Mouse (Mus musculus) neural tube, embryonic 12.5 days (tissue): ENCODE measurements at regions not wholly inside any gene's neighbourhood (a gene's known extent, or its start where the extent isn't known, plus 50 kb on each side); places are given as distances from the start of the nearest gene placed in this dataset.

Experiments used
- ATAC-seq: fragments of 200-750 bp; cut with Nextera tagmentation; 2 replicates; pipeline ENCODE4 v1.8.0; 2017; ENCODE audit warnings: low read depth, mild to moderate bottlenecking, moderate TSS enrichment, moderate library complexity; ENCODE audit not compliant: low FRiP score
- H3K27ac ChIP-seq: fragments of 300-500 bp; sonication (generic); 2 replicates; pipeline ENCODE4 v1.5.1; 2016
- H3K27me3 ChIP-seq: fragments of 300-500 bp; sonication (generic); replicated peaks from 2 replicates; pipeline ENCODE4 v1.6.1; 2016; ENCODE audit warnings: mild to moderate bottlenecking
- H3K36me3 ChIP-seq: fragments of 300-500 bp; sonication (generic); 2 replicates; pipeline ENCODE4 v1.6.1; 2016; ENCODE audit warnings: mild to moderate bottlenecking
- H3K4me1 ChIP-seq: fragments of 300-500 bp; sonication (generic); 2 replicates; pipeline ENCODE4 v1.6.1; 2016
- H3K4me2 ChIP-seq: fragments of 300-500 bp; sonication (generic); replicated peaks from 2 replicates; pipeline ENCODE4 v1.6.1; 2016; ENCODE audit warnings: mild to moderate bottlenecking
- H3K4me3 ChIP-seq: fragments of 300-500 bp; sonication (generic); 2 replicates; pipeline ENCODE4 v1.5.1; 2016
- H3K9ac ChIP-seq: fragments of 300-500 bp; sonication (generic); 2 replicates; pipeline ENCODE4 v1.6.1; 2016; ENCODE audit warnings: mild to moderate bottlenecking
- H3K9me3 ChIP-seq: fragments of 300-500 bp; sonication (generic); 2 replicates; pipeline ENCODE4 v1.6.1; 2016; ENCODE audit warnings: mild to moderate bottlenecking
- WGBS: fragments of 180-500 bp; shearing (Covaris S2); methylation state at CpG from one replicate; pipeline ENCODE4 v1.1.7; 2016; 5-methylcytosine and 5-hydroxymethylcytosine counted together

DNA sequence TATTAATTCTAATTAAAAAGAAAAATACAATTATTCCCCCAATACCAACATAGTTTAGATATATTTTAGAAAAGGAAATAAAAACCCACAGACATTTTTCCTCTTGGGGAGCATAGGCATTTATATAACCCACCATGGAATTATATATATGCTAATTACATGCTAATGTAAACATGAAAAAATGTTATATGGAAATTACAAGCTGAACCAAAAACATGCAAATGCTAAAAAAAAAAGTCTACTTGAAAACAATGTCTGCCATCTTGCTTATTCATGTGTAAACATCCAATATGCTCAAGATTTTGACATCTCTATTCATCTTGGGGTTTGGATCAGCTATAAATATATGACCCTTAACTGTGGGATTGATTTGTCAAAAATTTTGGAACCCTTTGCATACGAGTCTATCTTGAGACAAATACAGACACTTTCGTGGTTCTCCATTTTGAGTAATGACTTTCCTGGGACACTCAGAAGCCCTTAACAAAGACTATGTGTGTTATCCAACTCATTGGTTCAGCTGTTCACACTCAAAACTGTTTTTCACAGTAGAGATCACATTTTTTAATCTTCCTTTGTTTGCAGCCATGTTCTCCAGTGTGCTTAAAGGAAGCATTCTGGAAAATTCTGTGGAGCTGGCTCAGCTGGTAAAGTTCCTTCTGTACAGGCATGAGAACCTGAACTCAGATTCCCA lies 208.0 kb downstream of the Gm11361 start:
- no peak for ATAC-seq
- Histone ChIP-seq H3K4me3 (no peak overlapping the region), H3K4me2 (no peak overlapping the region), H3K27me3 (no peaks in the 10 kb centered on the region), H3K36me3 (no peaks in the 10 kb centered on the region), H3K9ac (no peak overlapping the region), H3K4me1 (no peaks in the 10 kb centered on the region), H3K9me3 (no peaks in the 10 kb centered on the region), H3K27ac (no peak overlapping the region)
- 68% methylated on average over 2 of the region's 2 CpGs for WGBS

DNA sequence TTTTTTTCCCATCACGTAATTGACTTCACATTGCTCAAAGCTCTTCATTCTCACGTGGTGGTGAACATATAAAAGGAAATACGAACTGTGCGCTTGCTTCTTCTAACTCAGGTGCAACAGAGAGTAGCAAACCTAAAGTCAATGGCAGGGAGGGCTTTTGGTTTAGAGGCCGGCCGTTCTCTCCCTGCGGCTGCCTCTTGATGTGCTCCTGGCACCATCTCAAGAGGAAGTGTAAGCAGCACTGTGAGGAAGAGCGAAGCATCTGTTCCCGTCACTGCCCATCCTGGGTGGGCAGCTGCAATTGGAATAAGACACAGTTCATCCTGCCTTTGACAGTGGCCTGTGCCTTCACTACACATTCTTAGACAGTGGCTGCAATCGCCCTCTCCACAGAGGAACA lies 204.0 kb downstream of the Gm11361 start:
- no peaks in the 10 kb centered on the region for H3K4me1 ChIP-seq

DNA sequence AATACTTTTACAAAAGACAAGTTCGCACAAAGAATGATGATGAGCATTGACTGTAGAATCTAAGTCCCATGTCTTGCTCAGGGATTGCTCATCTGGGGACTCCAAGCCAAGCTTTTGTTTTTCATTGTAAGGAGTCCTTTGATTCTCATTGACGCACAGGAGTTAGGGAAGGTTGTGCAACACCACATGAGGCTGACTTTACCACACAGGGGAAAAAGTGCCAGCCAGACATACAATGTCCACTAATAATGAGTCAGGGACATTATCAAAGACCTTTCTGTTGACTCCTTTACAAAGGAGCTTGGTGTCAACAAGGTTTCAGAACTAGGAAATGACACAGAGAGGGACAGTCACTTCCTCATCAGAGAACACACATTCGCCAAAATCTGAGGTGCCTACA lies 200.1 kb downstream of the Gm11361 start:
- H3K4me3 ChIP-seq = no peak overlapping the region
- 82% methylated on average over 3 of the region's 3 CpGs for whole genome bisulfite sequencing
- no peak for ATAC-seq
- no peaks in the 10 kb centered on the region for H3K9me3 ChIP-seq
- H3K27ac ChIP-seq = no peak overlapping the region
- H3K36me3 ChIP-seq = no peaks in the 10 kb centered on the region
- no peak overlapping the region for H3K4me2 ChIP-seq
- H3K4me1 ChIP-seq = no peaks in the 10 kb centered on the region
- H3K27me3 ChIP-seq = no peaks in the 10 kb centered on the region
- H3K9ac ChIP-seq = no peak overlapping the region

More for the DNA sequence above, 204.0 kb downstream of the Gm11361 start:
- H3K9ac ChIP-seq = no peak overlapping the region
- H3K36me3 ChIP-seq = no peaks in the 10 kb centered on the region
- H3K9me3 ChIP-seq = no peaks in the 10 kb centered on the region
- H3K27ac ChIP-seq = no peak overlapping the region
- H3K4me3 ChIP-seq = no peak overlapping the region
- no peak overlapping the region for H3K4me2 ChIP-seq
- ATAC-seq = no peak
- no peaks in the 10 kb centered on the region for H3K27me3 ChIP-seq
- 91% methylated on average over 10 of the region's 10 CpGs for WGBS

DNA sequence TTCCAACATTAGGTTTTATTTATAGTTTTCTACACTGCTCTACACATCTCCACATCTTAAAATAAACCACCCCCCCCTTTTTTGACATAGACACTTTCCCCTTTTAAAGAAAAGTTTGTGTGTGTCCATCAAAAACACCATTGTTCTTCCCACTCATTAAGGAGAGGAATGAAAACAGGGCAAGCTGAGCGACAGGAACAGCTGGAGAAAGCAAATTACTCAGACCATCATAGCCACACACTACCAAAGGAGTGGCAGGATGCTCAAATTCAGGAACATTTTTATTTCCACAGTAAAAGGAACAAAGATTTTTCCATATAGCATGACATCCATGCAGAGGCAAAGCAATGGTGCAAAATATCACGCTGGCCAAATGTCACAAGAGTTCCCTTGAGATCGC lies 198.6 kb downstream of the Gm11361 start:
- no peak for ATAC-seq
- peaks cover 3% of the 10 kb centered on the region; the same call in 1 of the 2 replicates for H3K4me1 ChIP-seq
- H3K27me3 ChIP-seq = no peaks in the 10 kb centered on the region
- no peaks in the 10 kb centered on the region for H3K36me3 ChIP-seq
- no peak overlapping the region for H3K27ac ChIP-seq
- H3K4me2 ChIP-seq = no peak overlapping the region
- no peak overlapping the region for H3K9ac ChIP-seq
- H3K4me3 ChIP-seq = no peak overlapping the region
- H3K9me3 ChIP-seq = no peaks in the 10 kb centered on the region
- 90% methylated on average over 3 of the region's 3 CpGs for WGBS

DNA sequence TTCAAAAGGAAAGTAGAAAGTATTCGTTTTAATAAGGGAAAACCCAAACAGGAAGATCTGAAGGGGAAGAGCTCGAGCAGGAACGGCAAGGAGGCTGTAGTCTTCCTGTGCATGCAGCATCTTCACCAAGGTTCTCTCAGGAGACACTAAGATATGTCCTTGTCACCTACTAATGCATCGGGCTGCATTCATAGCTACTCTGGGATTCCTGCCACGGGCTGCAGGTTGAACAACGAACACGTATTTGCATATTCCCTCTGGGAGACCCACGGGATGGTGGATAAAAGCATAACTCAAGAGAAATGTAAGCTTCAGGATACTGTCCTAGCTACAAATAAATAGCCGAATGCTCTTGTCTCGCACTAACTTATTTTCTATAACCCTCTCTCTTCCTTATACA lies 197.7 kb downstream of the Gm11361 start:
- no peak overlapping the region for H3K27ac ChIP-seq
- H3K4me2 ChIP-seq = no peak overlapping the region
- ATAC-seq = no peak
- 75% methylated on average over 10 of the region's 10 CpGs for WGBS
- H3K36me3 ChIP-seq = no peaks in the 10 kb centered on the region
- H3K9me3 ChIP-seq = no peaks in the 10 kb centered on the region
- H3K4me3 ChIP-seq = no peak overlapping the region
- no peaks in the 10 kb centered on the region for H3K27me3 ChIP-seq
- no peak overlapping the region for H3K9ac ChIP-seq
- H3K4me1 ChIP-seq = peaks cover 5% of the 10 kb centered on the region; the same call in 1 of the 2 replicates

DNA sequence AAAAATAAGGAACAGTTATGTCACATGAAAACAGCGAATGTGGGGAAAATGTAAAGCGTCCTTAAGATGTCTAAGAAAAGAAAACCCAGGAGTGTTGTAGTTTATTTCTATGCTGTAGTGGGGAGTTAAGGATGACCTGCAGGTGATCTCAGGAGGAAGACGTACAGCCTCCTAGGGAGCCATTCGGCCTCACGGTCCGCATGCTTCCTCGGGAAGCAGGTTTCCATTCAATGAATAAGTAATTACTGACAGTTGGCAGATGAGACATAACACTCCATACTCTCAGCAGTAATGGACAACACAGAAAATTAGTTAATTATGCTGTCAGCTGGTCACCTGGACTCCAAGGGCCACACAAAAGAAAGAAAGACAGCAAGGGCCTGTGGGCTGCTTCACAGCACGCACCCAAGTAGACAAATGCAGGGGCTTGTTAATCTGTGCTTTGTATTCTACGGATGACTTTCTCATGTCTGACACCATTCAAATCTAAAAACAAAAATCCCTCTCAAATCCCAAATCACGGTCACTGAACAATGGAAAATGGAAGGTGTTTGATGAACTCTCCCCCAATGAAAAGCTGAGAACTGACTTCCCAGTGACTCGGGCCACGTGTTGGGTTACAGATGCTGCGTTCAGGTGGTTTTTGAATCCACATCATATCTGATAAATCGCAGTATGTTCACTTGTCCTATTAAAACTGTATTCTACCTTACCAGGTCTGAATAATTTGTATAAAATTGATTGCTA lies 193.5 kb downstream of the Gm11361 start:
- Histone ChIP-seq H3K36me3 (no peaks in the 10 kb centered on the region), H3K27ac (no peak overlapping the region), H3K4me2 (no peak overlapping the region), H3K9ac (no peak overlapping the region), H3K4me1 (peaks cover 5% of the 10 kb centered on the region; the same call in 1 of the 2 replicates), H3K27me3 (no peaks in the 10 kb centered on the region), H3K4me3 (no peak overlapping the region), H3K9me3 (no peaks in the 10 kb centered on the region)
- WGBS = 58% methylated on average over 14 of the region's 14 CpGs
- peak; percentile 48; the same call in 1 of the 2 replicates for ATAC-seq

DNA sequence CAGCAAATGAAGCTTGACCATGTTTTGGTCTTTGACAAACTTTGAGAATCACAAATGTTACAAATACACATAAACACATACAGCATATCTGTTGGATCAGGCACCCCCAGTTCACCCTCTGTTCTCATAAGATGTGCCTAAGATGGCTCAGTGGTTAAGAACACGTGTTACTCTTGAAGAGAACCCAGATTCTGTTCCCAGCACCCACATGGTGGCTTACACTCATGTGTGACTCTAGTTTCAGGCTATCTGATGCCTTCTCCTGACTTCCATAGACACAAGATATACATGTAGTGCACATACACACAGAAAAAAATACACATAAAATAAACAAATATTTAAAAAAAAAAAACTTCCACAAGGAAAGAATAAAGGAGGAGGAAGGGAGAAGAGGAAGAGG lies 191.7 kb downstream of the Gm11361 start:
- Histone ChIP-seq H3K36me3 (no peaks in the 10 kb centered on the region), H3K4me2 (no peak overlapping the region), H3K9me3 (no peaks in the 10 kb centered on the region), H3K9ac (no peak overlapping the region), H3K4me3 (no peak overlapping the region), H3K27me3 (no peaks in the 10 kb centered on the region), H3K4me1 (peaks cover 5% of the 10 kb centered on the region; the same call in 1 of the 2 replicates), H3K27ac (no peak overlapping the region)
- no peak for ATAC-seq
- WGBS = 86% methylated on average over 1 of the region's 1 CpGs

DNA sequence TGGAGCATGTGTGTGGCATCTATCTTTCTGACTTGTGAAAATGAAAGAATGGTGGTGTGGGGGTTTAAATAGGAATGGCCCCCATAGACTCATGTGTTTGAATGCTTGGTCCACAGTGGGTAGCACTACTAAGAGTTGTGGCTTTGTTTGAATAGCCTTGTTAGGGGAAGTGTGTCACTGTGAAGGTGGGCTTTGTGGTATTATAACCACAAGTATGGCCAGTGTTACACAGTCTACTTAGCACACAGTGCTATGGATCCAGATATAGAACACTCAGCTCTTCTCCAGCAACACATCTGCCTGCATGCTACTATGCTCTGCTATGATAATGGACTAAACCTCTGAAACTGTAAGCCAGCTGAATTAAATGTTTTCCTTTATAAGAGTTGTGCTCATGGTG lies 184.9 kb downstream of the Gm11361 start:
- Histone ChIP-seq H3K9ac (no peak overlapping the region), H3K4me2 (no peak overlapping the region), H3K4me1 (no peaks in the 10 kb centered on the region), H3K36me3 (no peaks in the 10 kb centered on the region), H3K27ac (no peak overlapping the region), H3K4me3 (no peak overlapping the region), H3K9me3 (peaks cover 4% of the 10 kb centered on the region), H3K27me3 (no peaks in the 10 kb centered on the region)
- no peak for ATAC-seq

DNA sequence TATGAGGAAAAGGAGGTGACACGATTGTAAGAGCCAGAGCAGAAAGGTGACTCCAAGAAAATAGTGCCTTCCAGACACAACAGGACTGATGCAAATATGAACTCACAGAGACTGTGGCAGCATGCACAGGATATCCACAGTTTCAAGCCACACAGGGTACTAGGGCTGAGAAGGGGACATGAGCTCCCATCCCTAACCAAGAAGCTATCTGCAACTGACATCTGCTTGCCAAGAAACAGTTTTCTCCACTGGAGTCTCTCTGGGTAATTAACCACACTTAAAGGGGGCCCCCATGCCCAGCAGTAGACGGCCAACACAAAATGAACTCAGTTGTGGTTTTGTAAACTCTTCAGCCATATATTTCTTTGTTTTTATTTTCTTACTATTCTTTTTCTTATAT lies 176.1 kb downstream of the Gm11361 start:
- Histone ChIP-seq H3K4me1 (no peaks in the 10 kb centered on the region), H3K9me3 (no peaks in the 10 kb centered on the region), H3K4me3 (no peak overlapping the region), H3K27ac (no peak overlapping the region), H3K9ac (no peak overlapping the region), H3K36me3 (no peaks in the 10 kb centered on the region), H3K4me2 (no peak overlapping the region), H3K27me3 (no peaks in the 10 kb centered on the region)
- WGBS = 66% methylated on average over 2 of the region's 2 CpGs
- ATAC-seq = no peak

DNA sequence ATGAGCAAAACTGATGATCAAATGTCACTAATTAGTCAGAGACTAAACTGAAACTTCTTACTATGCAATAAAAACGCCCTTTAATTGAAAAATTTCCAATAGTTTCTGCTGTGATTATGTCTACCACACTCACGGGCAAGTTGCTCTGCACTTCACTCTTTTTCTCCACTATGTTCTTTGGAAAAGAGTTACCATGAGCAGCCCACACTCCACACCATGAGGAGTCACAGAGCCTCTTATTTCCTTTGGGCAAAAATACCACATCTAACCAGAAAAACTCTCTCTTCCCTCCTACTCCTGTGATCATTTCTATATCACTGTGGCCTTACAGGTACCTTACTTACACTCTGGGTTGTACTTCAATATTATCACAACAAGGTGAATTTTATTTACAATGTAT lies 174.7 kb downstream of the Gm11361 start:
- Histone ChIP-seq H3K4me3 (no peak overlapping the region), H3K9me3 (no peaks in the 10 kb centered on the region), H3K36me3 (no peaks in the 10 kb centered on the region), H3K27ac (no peak overlapping the region), H3K4me2 (no peak overlapping the region), H3K27me3 (no peaks in the 10 kb centered on the region), H3K4me1 (no peaks in the 10 kb centered on the region), H3K9ac (no peak overlapping the region)
- 83% methylated on average over 2 of the region's 2 CpGs for WGBS
- ATAC-seq = no peak

DNA sequence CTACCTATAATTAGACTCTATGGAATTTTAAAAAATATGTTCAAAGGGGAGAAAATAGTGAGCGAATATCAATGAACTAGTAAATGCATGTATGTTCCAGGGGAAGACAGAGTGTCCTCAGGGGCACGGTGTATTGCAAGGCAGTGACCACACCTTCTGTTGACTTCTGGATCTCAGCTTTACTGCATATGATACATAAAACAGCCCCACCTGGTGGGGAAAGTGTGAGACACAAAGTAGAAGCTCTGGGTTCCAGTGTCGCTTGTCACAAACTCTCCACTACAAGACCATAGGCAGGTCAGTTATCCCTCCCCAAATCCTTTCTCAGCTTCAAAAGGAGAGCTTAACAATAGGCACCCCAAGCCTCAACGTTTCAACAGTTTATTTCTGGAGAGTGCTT lies 168.8 kb downstream of the Gm11361 start:
- H3K36me3 ChIP-seq = no peaks in the 10 kb centered on the region
- WGBS = 81% methylated on average over 4 of the region's 4 CpGs

DNA sequence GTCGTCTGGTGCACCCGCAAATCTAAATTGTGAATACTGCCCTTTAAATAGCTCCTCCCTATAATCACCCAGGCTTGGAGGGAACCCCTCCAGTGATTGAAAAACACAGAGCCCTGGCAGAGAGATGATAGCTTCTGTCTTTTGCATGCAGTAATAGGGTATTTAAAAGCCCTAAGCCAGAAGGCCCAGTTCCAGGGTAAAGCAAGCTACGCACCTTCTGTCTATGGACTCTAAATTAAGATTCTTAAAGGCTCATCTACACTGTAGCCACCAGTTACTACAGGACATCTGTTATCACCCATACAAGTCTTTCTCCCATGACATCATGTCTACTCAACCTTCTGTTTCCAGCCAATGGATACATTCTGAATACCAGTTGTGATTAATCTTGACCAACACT lies 167.8 kb downstream of the Gm11361 start:
- 40% methylated on average over 3 of the region's 3 CpGs for WGBS
- no peak; the same call in 1 of the 2 replicates for ATAC-seq
- Histone ChIP-seq H3K9ac (no peak overlapping the region), H3K4me2 (no peak overlapping the region), H3K4me3 (no peak overlapping the region), H3K27me3 (no peaks in the 10 kb centered on the region), H3K4me1 (peaks cover 13% of the 10 kb centered on the region), H3K27ac (no peak overlapping the region), H3K36me3 (no peaks in the 10 kb centered on the region), H3K9me3 (no peaks in the 10 kb centered on the region)

More for the DNA sequence above, 168.8 kb downstream of the Gm11361 start:
- Histone ChIP-seq H3K4me2 (no peak overlapping the region), H3K9me3 (no peaks in the 10 kb centered on the region), H3K27me3 (no peaks in the 10 kb centered on the region), H3K4me1 (peaks cover 13% of the 10 kb centered on the region), H3K9ac (no peak overlapping the region), H3K4me3 (no peak overlapping the region), H3K27ac (no peak overlapping the region)
- ATAC-seq = no peak
